Mouse (Mus musculus) lung, postnatal 0 days (tissue): ENCODE measurements around the gene Glb1l2.

ENCODE experiments used
- CTCF ChIP-seq: IDR thresholded peaks from 2 replicates; pipeline ENCODE4 v1.5.1; 2016; ENCODE audit warnings: antibody characterized with exemption, mild to moderate bottlenecking
- EP300 ChIP-seq: IDR thresholded peaks from 2 replicates; pipeline ENCODE4 v1.6.1; 2016; ENCODE audit warnings: antibody characterized with exemption, mild to moderate bottlenecking, control low read depth

DNA sequence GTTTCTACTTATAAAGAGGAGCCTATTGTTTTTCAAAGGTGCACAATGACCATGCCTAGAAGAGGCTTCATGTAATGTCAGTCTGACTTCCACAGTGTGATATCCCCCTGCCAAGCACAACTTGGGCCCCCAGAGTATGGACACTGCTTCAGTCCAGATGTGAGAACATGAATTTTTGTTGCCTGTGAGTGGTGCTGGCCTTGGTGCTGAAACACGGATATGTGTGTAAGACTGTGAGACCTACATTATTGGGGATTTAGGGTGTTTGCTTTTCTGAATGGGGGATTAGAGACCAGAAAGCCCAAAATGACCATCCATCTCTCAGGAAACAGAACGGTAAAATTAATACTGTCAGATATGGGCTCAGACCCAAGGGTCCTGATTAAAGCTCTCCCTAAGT, 78.8 kb downstream of the Glb1l2 start:
- TF ChIP-seq CTCF, result no peak
- TF ChIP-seq EP300, result no peak
